Mouse (Mus musculus) stomach, postnatal 0 days (tissue): Measurements from ENCODE around the gene Doxl2.

Experiments
- CTCF ChIP-seq: IDR thresholded peaks from 2 replicates; pipeline ENCODE4 v1.5.1; 2016; ENCODE audit warnings: antibody characterized with exemption, low read depth, mild to moderate bottlenecking, moderate library complexity
- EP300 ChIP-seq: optimal IDR thresholded peaks from 2 replicates; pipeline ENCODE3; 2016; ENCODE audit warnings: antibody characterized with exemption

DNA sequence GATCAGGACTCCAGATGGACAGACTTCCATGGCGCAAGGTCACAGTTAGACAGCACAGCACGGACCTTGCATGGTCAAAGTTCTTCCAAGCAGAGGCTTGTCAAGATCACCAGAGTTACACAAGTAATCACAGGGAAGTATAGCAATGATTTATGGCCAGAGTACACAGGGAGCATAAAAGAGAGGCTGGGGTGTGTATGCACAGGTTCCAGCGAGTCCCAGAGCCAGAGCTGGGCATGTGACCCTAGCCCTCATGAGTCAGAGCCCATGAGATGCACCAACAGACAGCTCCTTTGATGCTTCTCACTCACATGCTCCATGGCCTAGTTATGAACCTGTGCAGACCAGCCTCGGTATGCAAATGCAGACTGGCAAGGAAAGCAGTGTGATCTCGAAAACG is 53.3 kb downstream of the Doxl2 start:
- no peak for TF ChIP-seq CTCF
- TF ChIP-seq EP300, result no peak
